Mouse (Mus musculus) midbrain, embryonic 16.5 days (tissue): Measurements from ENCODE around the gene Dagla. TPM values are rescaled to one million over a fixed set of nuclear protein-coding genes. Genes with fewer than 3 reads are reported as not detected.

Source experiments
- ATAC-seq: fragments of 200-750 bp; cut with Nextera tagmentation; 2 replicates; pipeline ENCODE4 v1.8.0; 2017; ENCODE audit warnings: moderate TSS enrichment
- H3K27ac ChIP-seq: fragments of 300-500 bp; sonication (generic); 2 replicates; pipeline ENCODE4 v1.5.1; 2014; ENCODE audit warnings: mild to moderate bottlenecking, low read length, mixed read lengths
- H3K27me3 ChIP-seq: fragments of 300-500 bp; sonication (generic); 2 replicates; pipeline ENCODE4 v1.6.1; 2014; ENCODE audit warnings: low read depth, low read length, mixed read lengths; ENCODE audit not compliant: control insufficient read depth, insufficient read depth
- H3K36me3 ChIP-seq: fragments of 300-500 bp; sonication (generic); 2 replicates; pipeline ENCODE4 v1.6.1; 2014; ENCODE audit warnings: mild to moderate bottlenecking, low read length, moderate library complexity, mixed read lengths; ENCODE audit not compliant: control insufficient read depth, insufficient read depth
- H3K4me1 ChIP-seq: fragments of 300-500 bp; sonication (generic); 2 replicates; pipeline ENCODE4 v1.6.1; 2014; ENCODE audit warnings: mild to moderate bottlenecking, low read length, mixed read lengths; ENCODE audit not compliant: control insufficient read depth, insufficient read depth
- H3K4me2 ChIP-seq: fragments of 300-500 bp; sonication (generic); 2 replicates; pipeline ENCODE4 v1.6.1; 2014; ENCODE audit warnings: mild to moderate bottlenecking, low read length, mixed read lengths
- H3K4me3 ChIP-seq: fragments of 300-500 bp; sonication (generic); 2 replicates; pipeline ENCODE4 v1.5.1; 2014; ENCODE audit warnings: low read depth, mild to moderate bottlenecking, low read length, moderate library complexity, mixed read lengths
- H3K9ac ChIP-seq: fragments of 300-500 bp; sonication (generic); 2 replicates; pipeline ENCODE4 v1.6.1; 2014; ENCODE audit warnings: low read depth, low read length, mixed read lengths
- H3K9me3 ChIP-seq: fragments of 300-500 bp; sonication (generic); replicated peaks from 2 replicates; pipeline ENCODE4 v1.6.1; 2014; ENCODE audit warnings: mild to moderate bottlenecking, low read length, mixed read lengths; ENCODE audit not compliant: control insufficient read depth, poor library complexity, severe bottlenecking
- WGBS: fragments of 180-500 bp; shearing (Covaris S2); extraction: QIAGEN DNeasy Blood & Tissue Kit; methylation state at CpG from one replicate; pipeline ENCODE4 v1.1.7; 2014; 5-methylcytosine and 5-hydroxymethylcytosine counted together
- polyA plus RNA-seq: library from polyadenylated mRNA; unstranded; fragments of >200 nt; fragmentation: Nextera tagmentation; extraction: Ambion mirVana; gene quantifications from 2 replicates; pipeline ENCODE4 v1.2.1, GENCODE M21; 2015

The Dagla gene
- polyA plus RNA-seq, result 11.8 and 14.1 TPM in 2 replicates

- peak; percentile 85 for ATAC-seq
- Histone ChIP-seq H3K4me1 (peaks cover 15% of the 10 kb centered on the region), H3K4me3 (peak within 1 kb of the TSS; percentile 69), H3K9me3 (no peaks in the 10 kb centered on the region), H3K27ac (no peak within 1 kb of the TSS), H3K27me3 (0 out of 2 replicates have a peak, but pooled peaks cover 3% of the 10 kb centered on the region), H3K4me2 (peak within 1 kb of the TSS; percentile 61), H3K9ac (peak within 1 kb of the TSS; percentile 87), H3K36me3 (no peaks in the 10 kb centered on the region)
- WGBS, result 8% methylated on average over 50 of the region's 56 CpGs
Measured at GRCm38 (mm10) chr19:10304810-10305544, at the start of gene Dagla. Dagla (minus strand) TSS chr19:10304877.

DNA sequence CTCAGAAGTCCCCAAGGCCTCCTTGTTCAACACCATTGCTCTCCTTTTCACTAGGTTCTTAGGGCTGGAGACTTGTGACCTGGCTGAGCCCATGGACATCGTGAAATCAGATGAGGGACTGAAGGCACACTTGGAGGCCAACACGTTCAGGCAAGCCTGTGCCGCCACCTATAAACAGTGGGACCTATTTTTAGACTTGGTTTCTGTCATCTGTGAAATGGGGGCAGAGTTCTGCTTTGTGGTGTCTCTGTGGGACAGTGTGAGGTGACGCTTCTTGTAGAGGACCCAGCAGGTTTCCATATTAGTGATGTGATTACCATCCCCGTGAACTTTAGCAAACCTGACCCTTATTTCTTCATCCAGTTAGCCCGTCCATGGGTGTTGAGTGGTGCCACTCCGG is 47.5 kb upstream of the Dagla start:
- H3K27ac ChIP-seq, result no peak overlapping the region
- no peaks in the 10 kb centered on the region for H3K36me3 ChIP-seq
- no peak overlapping the region for H3K9ac ChIP-seq
- no peaks in the 10 kb centered on the region for H3K4me1 ChIP-seq
- no peaks in the 10 kb centered on the region for H3K27me3 ChIP-seq
- no peak for ATAC-seq
- H3K4me3 ChIP-seq, result no peak overlapping the region
- no peaks in the 10 kb centered on the region for H3K9me3 ChIP-seq
- WGBS, result 96% methylated on average over 7 of the region's 7 CpGs
- H3K4me2 ChIP-seq, result no peak overlapping the region

DNA sequence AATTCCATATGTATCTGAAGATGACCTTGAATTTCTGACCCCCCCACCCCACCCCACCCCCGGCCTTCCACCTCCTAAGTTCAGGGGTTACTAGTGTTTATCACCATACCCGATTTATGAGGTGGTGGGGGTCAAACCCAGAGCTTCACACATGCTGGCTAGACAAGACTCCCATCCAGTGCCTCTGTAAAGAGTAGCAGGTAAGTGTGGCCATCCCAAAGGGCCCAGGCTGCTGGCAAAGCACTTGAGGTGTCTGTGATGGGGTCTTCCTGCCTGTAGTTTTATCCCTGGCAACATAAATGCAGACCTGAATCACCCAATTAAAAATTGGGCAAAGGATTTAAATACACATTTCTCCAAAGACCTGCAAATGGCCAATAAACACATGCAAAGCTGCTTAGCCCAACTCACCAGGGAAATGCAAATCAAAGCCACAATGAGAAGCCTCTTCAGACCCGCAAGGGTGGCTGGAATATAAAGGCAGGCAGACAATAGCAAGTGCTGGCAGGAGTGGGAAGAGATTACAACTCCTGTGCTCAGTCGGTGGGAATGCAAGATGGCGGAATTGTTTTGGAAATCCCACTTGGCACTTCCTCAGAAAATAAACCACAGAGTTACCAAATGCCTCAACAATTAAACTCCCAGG is 43.1 kb upstream of the Dagla start:
- H3K27me3 ChIP-seq, result no peaks in the 10 kb centered on the region
- no peak overlapping the region for H3K4me2 ChIP-seq
- H3K4me3 ChIP-seq, result no peak overlapping the region
- no peaks in the 10 kb centered on the region for H3K36me3 ChIP-seq
- ATAC-seq, result no peak
- H3K9me3 ChIP-seq, result no peaks in the 10 kb centered on the region
- no peak overlapping the region for H3K27ac ChIP-seq
- no peak overlapping the region for H3K9ac ChIP-seq
- H3K4me1 ChIP-seq, result peaks cover 2% of the 10 kb centered on the region
- WGBS, result 23% methylated on average over 5 of the region's 5 CpGs

- 48% methylated on average over 11 of the region's 12 CpGs for WGBS
- Histone ChIP-seq H3K9me3 (no peaks in the 10 kb centered on the region), H3K4me2 (no peak overlapping the region), H3K4me3 (no peak overlapping the region), H3K36me3 (no peaks in the 10 kb centered on the region), H3K27ac (no peak overlapping the region), H3K27me3 (no peaks in the 10 kb centered on the region; the same call in 1 of the 2 replicates), H3K4me1 (peaks cover 16% of the 10 kb centered on the region), H3K9ac (no peak overlapping the region)
- ATAC-seq, result no peak
Measured at GRCm38 (mm10) chr19:10345696-10346095, 41.0 kb upstream of the Dagla start.

DNA sequence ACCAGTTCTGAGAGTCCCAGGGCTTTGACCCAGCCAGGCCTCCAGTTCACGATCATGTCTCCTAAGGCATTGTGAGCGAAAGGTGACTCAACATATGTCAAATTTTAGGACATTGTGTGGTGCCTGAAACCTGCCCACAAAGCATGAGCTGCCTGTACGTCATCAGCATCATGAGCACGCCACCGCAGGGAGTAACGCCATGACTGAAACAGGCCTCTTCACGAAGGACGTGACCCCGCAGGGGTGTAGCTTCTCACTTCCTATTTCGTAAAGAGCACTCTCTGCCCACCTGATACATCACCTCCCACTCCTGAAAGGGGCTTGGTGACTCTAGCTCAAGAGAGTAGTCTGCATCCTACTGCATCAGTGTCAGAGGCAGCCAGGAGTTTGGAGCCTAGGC is 39.2 kb upstream of the Dagla start:
- WGBS, result 94% methylated on average over 10 of the region's 10 CpGs
- ATAC-seq, result no peak
- H3K36me3 ChIP-seq, result no peaks in the 10 kb centered on the region
- H3K27ac ChIP-seq, result no peak overlapping the region
- H3K27me3 ChIP-seq, result no peaks in the 10 kb centered on the region; the same call in 1 of the 2 replicates
- H3K4me1 ChIP-seq, result peaks cover 26% of the 10 kb centered on the region
- H3K9ac ChIP-seq, result no peak overlapping the region
- H3K4me3 ChIP-seq, result no peak overlapping the region
- no peaks in the 10 kb centered on the region for H3K9me3 ChIP-seq
- no peak overlapping the region for H3K4me2 ChIP-seq

DNA sequence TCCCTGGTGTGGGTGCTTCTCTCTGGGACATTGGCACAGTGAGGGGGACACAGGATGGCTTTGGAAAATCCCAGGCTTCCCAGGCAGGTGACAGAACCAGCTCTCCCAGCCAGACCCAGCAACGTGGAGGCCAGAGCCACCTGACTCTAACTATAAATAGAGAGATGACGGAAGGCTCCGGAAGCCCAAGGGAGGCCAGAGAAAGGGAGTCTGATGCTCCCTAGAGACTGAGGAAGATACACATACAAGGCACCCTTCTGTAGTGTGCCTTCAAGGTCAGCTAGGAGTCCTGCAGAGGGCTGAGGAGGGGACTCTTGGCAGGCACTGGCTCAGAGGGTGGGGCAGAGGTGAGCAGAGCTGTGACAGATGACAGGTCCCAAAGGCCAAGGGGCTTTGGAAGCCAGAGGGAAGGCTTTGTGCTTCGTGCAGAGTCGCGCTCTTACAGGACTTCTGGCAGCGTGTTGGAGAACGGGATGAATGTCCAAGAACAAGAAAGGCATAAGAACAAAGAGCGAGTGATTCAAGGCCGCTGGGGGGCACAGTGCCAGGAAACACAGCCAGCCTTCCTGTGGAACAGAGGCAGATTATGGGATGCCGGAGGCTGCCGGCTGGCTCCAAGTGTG is 37.3 kb upstream of the Dagla start:
- Histone ChIP-seq H3K4me3 (no peak overlapping the region), H3K9ac (no peak overlapping the region), H3K36me3 (no peaks in the 10 kb centered on the region), H3K9me3 (no peaks in the 10 kb centered on the region), H3K4me1 (peaks cover 26% of the 10 kb centered on the region), H3K27me3 (no peaks in the 10 kb centered on the region; the same call in 1 of the 2 replicates), H3K4me2 (no peak overlapping the region), H3K27ac (peak overlapping the region; percentile 71)
- WGBS, result 18% methylated on average over 12 of the region's 12 CpGs
- peak; percentile 39 for ATAC-seq

DNA sequence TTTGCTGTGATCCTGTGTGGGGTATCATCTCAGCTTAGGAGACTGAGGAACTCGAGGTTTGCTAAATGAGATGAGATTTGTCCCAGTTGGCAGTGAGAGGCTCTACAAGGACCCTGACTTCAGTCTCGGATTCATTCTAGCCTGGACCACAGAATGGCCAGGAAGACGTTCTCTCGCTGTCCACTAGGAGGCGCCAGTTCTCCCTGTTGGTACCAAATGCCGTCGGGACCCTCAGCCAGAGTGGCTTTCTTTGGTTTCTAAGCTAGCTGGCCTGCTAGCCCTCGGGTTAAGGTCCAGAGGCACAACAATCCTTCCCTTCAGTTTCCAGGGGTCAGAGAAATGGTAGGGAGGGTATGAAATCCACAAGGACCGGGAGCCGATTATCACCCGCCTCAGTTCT is 36.5 kb upstream of the Dagla start:
- ATAC-seq, result 0 out of 2 replicates have a peak, but pooled peaks have one; percentile 15
- no peak overlapping the region for H3K4me2 ChIP-seq
- peak overlapping the region; percentile 71; the same call in 1 of the 2 replicates for H3K27ac ChIP-seq
- H3K36me3 ChIP-seq, result no peaks in the 10 kb centered on the region
- no peak overlapping the region for H3K9ac ChIP-seq
- H3K4me3 ChIP-seq, result no peak overlapping the region
- H3K27me3 ChIP-seq, result no peaks in the 10 kb centered on the region; the same call in 1 of the 2 replicates
- H3K9me3 ChIP-seq, result no peaks in the 10 kb centered on the region
- 16% methylated on average over 11 of the region's 11 CpGs for WGBS
- H3K4me1 ChIP-seq, result peaks cover 26% of the 10 kb centered on the region

DNA sequence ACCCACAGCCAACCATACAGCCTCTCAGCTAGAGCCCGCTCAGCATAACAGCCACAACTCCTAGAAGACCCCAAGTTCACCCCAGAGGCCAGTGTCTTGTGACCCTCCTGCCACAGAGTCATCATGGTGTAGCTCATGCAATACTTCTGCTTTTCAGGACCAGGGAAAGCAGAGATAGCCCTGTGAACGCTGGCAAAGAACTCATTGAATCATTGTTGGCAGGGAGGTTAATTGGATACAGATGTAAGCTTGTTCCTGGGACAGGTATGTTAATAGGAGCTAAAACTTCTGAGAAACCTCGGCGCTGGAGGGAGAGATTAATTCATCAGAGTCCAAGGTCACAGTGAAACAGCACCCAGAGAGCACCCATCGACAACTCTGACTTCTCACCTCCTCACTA is 36.0 kb upstream of the Dagla start:
- no peak overlapping the region for H3K9ac ChIP-seq
- no peak overlapping the region for H3K4me3 ChIP-seq
- no peaks in the 10 kb centered on the region for H3K36me3 ChIP-seq
- H3K4me2 ChIP-seq, result no peak overlapping the region
- ATAC-seq, result no peak
- H3K27me3 ChIP-seq, result no peaks in the 10 kb centered on the region; the same call in 1 of the 2 replicates
- H3K27ac ChIP-seq, result no peak overlapping the region
- 46% methylated on average over 5 of the region's 5 CpGs for WGBS
- H3K9me3 ChIP-seq, result no peaks in the 10 kb centered on the region
- peaks cover 26% of the 10 kb centered on the region for H3K4me1 ChIP-seq
